Mouse (Mus musculus) limb, embryonic 10.5 days (tissue): ENCODE measurements around the gene Manbal. TPM values are rescaled to one million over a fixed set of nuclear protein-coding genes. Genes with fewer than 3 reads are reported as not detected.

Experiments
- DNase-seq: peaks from one replicate; pipeline ENCODE4 v3.0.0-alpha.2; 2017; ENCODE audit warnings: low spot score
- H3K27ac ChIP-seq: fragments of 300-500 bp; sonication (generic); 2 replicates; pipeline ENCODE4 v1.5.1; 2016; ENCODE audit warnings: mild to moderate bottlenecking
- H3K27me3 ChIP-seq: fragments of 300-500 bp; sonication (generic); 2 replicates; pipeline ENCODE4 v1.6.1; 2016; ENCODE audit warnings: low read depth, mild to moderate bottlenecking; ENCODE audit not compliant: poor library complexity, severe bottlenecking
- H3K36me3 ChIP-seq: fragments of 300-500 bp; sonication (generic); 2 replicates; pipeline ENCODE4 v1.6.1; 2016; ENCODE audit warnings: mild to moderate bottlenecking, moderate library complexity
- H3K4me1 ChIP-seq: fragments of 300-500 bp; sonication (generic); 2 replicates; pipeline ENCODE4 v1.6.1; 2016
- H3K4me3 ChIP-seq: fragments of 300-500 bp; sonication (generic); 2 replicates; pipeline ENCODE4 v1.5.1; 2016; ENCODE audit warnings: mild to moderate bottlenecking, moderate library complexity
- H3K9me3 ChIP-seq: fragments of 300-500 bp; sonication (generic); replicated peaks from 2 replicates; pipeline ENCODE4 v1.6.1; 2016; ENCODE audit warnings: mild to moderate bottlenecking
- WGBS: fragments of 180-500 bp; shearing (Covaris S2); methylation state at CpG from one replicate; pipeline ENCODE4 v1.1.7; 2016; 5-methylcytosine and 5-hydroxymethylcytosine counted together
- polyA plus RNA-seq: library from polyadenylated mRNA; unstranded; fragments of >200 nt; fragmentation: Nextera tagmentation; extraction: Ambion mirVana; gene quantifications from 2 replicates; pipeline ENCODE4 v1.2.1, GENCODE M21; 2016

The Manbal gene
- polyA plus RNA-seq, 1 experiment from 2014 or later, result 70.9 TPM

GRCm38 (mm10) chr2:157422854-157423705, 55.7 kb downstream of the Manbal start:
- peak overlapping the region; percentile 99 for H3K27ac ChIP-seq
- H3K9me3 ChIP-seq, result no peaks in the 10 kb centered on the region
- WGBS, result 35% methylated on average over 11 of the region's 11 CpGs
- peak; percentile 69 for DNase-seq
- H3K4me3 ChIP-seq, result peak overlapping the region; percentile 89
- no peaks in the 10 kb centered on the region for H3K27me3 ChIP-seq
- H3K4me1 ChIP-seq, result peaks cover 83% of the 10 kb centered on the region
- peaks cover 16% of the 10 kb centered on the region for H3K36me3 ChIP-seq

GRCm38 (mm10) chr2:157423706-157424125, 56.3 kb downstream of the Manbal start:
- peaks cover 22% of the 10 kb centered on the region for H3K36me3 ChIP-seq
- peaks cover 77% of the 10 kb centered on the region for H3K4me1 ChIP-seq

GRCm38 (mm10) chr2:157424126-157424903, 56.9 kb downstream of the Manbal start:
- H3K9me3 ChIP-seq, result no peaks in the 10 kb centered on the region
- no peaks in the 10 kb centered on the region for H3K27me3 ChIP-seq
- H3K36me3 ChIP-seq, result peaks cover 28% of the 10 kb centered on the region
- H3K4me3 ChIP-seq, result peak overlapping the region; percentile 89
- 1% methylated on average over 72 of the region's 98 CpGs for WGBS
- H3K27ac ChIP-seq, result peak overlapping the region; percentile 99
- DNase-seq, result peak; percentile 68
- peaks cover 73% of the 10 kb centered on the region for H3K4me1 ChIP-seq

More at GRCm38 (mm10) chr2:157423706-157424125, 56.3 kb downstream of the Manbal start:
- peak overlapping the region; percentile 89 for H3K4me3 ChIP-seq
- DNase-seq, result no peak
- WGBS, result 10% methylated on average over 21 of the region's 21 CpGs
- no peaks in the 10 kb centered on the region for H3K9me3 ChIP-seq
- H3K27me3 ChIP-seq, result no peaks in the 10 kb centered on the region
- H3K27ac ChIP-seq, result peak overlapping the region; percentile 99

- DNase-seq, result no peak
- H3K27ac ChIP-seq, result peak overlapping the region; percentile 99
- no peaks in the 10 kb centered on the region for H3K27me3 ChIP-seq
- WGBS, result 60% methylated on average over 16 of the region's 16 CpGs
- H3K9me3 ChIP-seq, result no peaks in the 10 kb centered on the region
- H3K4me3 ChIP-seq, result peak overlapping the region; percentile 89
- H3K36me3 ChIP-seq, result peaks cover 36% of the 10 kb centered on the region
- H3K4me1 ChIP-seq, result peaks cover 73% of the 10 kb centered on the region
Observed at GRCm38 (mm10) chr2:157424904-157425642, 57.7 kb downstream of the Manbal start.

GRCm38 (mm10) chr2:157425643-157425988, 58.2 kb downstream of the Manbal start:
- Histone ChIP-seq H3K9me3 (no peaks in the 10 kb centered on the region), H3K36me3 (peaks cover 41% of the 10 kb centered on the region), H3K4me1 (peaks cover 76% of the 10 kb centered on the region), H3K27me3 (no peaks in the 10 kb centered on the region), H3K27ac (peak overlapping the region; percentile 99; the same call in 1 of the 2 replicates), H3K4me3 (peak overlapping the region; percentile 89)
- WGBS, result 75% methylated on average over 6 of the region's 6 CpGs
- no peak for DNase-seq

DNA sequence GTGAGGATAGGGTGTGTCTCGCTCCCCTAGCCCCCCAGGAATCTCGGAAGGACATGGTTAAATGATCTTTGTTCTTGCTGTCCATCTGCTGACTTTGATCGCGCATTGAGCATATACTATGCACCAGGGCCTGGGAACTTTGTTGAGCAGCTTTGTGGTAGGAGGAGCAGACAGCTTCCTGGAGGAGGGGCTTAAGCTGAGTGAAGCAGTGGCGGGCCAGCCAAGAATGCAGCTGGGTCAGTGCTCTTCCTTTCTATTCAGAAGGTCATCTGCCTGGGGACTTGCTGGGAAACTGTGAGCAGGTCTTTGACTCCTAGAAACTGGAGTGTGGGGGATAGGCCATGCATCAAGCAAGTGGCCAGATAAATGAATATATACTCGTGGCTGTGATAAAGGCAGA, 58.8 kb downstream of the Manbal start:
- Histone ChIP-seq H3K36me3 (peaks cover 44% of the 10 kb centered on the region), H3K27ac (no peak overlapping the region; the same call in 1 of the 2 replicates), H3K4me3 (0 out of 2 replicates have a peak overlapping the region, but pooled peaks have one; percentile 3), H3K9me3 (no peaks in the 10 kb centered on the region), H3K4me1 (peaks cover 81% of the 10 kb centered on the region), H3K27me3 (no peaks in the 10 kb centered on the region)
- WGBS, result 80% methylated on average over 6 of the region's 6 CpGs
- DNase-seq, result no peak

GRCm38 (mm10) chr2:157427164-157427563, 59.8 kb downstream of the Manbal start:
- Histone ChIP-seq H3K4me3 (no peak overlapping the region), H3K36me3 (peaks cover 54% of the 10 kb centered on the region), H3K9me3 (no peaks in the 10 kb centered on the region), H3K27me3 (no peaks in the 10 kb centered on the region), H3K4me1 (peaks cover 87% of the 10 kb centered on the region), H3K27ac (no peak overlapping the region)
- WGBS, result 91% methylated on average over 5 of the region's 5 CpGs
- DNase-seq, result no peak

DNA sequence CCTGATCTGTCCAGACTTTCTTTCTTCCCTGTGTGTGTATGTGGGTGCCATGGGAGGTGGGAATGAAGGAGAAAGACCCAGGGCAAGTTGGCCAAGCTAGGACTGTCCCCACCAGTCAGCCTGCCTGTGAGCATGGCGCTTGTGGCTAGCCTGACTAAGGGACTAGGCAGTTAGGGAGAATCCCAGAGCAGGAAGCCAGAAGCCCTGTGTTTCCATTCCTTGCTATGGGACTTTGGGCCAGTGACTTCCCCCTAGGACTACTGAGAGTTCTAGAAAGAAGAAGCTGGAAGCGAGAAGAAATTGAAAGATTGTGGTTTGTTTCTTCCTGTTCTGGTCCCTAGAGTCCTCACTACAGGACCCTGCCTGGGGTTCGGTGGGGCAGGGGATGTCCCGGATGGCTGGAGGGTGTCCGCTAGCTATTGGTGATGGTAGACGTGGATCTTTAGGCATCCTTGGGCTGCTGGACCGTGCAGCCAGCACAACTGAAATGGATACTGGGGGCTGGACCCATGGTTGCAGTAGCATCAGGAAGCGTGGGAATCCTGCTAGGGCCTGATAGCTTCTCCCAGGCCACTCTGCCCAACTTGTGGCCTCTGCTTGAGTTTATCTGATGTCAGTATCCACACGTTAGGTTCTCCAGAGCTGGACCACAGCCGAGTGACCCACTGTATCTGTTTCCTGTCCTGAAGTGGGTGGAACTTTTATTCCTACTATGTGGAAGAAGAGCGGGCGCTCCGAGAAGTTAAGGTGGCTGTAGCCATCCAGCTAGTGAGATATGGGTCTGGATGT, 61.2 kb downstream of the Manbal start:
- Histone ChIP-seq H3K4me1 (peaks cover 84% of the 10 kb centered on the region), H3K27ac (no peak overlapping the region), H3K9me3 (no peaks in the 10 kb centered on the region), H3K4me3 (no peak overlapping the region), H3K36me3 (peaks cover 68% of the 10 kb centered on the region), H3K27me3 (no peaks in the 10 kb centered on the region)
- 88% methylated on average over 13 of the region's 13 CpGs for WGBS
- no peak for DNase-seq

- WGBS, result 85% methylated on average over 7 of the region's 7 CpGs
- no peaks in the 10 kb centered on the region for H3K27me3 ChIP-seq
- no peak overlapping the region for H3K27ac ChIP-seq
- no peak overlapping the region for H3K4me3 ChIP-seq
- DNase-seq, result no peak
- H3K4me1 ChIP-seq, result peaks cover 86% of the 10 kb centered on the region
- H3K36me3 ChIP-seq, result peaks cover 73% of the 10 kb centered on the region
- no peaks in the 10 kb centered on the region for H3K9me3 ChIP-seq
Observed at GRCm38 (mm10) chr2:157429735-157430134, 62.3 kb downstream of the Manbal start.

- Histone ChIP-seq H3K4me1 (peaks cover 86% of the 10 kb centered on the region), H3K27ac (peak overlapping the region; percentile 61; the same call in 1 of the 2 replicates), H3K9me3 (no peaks in the 10 kb centered on the region), H3K27me3 (no peaks in the 10 kb centered on the region), H3K4me3 (no peak overlapping the region), H3K36me3 (peaks cover 79% of the 10 kb centered on the region)
- 76% methylated on average over 4 of the region's 4 CpGs for WGBS
- no peak for DNase-seq
Observed at GRCm38 (mm10) chr2:157430667-157431429, 63.5 kb downstream of the Manbal start.

DNA sequence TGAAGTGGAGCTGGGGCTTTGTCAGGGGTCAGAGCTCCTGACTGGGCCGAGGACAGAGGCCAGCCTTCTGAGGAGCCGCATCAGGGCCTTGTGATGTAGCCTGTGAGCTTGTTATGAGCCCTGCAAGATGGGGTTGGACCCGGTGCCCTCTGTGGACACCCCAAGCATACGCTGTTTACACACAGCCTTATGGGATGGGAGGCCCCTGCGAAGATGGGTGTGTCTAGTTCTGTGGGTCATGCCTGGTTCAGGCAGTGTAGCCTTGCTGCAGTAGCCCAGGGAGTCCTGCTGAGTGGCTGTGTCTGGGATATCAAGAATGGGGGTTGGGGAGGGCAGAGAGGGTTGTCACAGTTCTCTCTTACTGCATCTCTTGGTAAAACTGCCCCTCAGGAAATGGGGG, 64.5 kb downstream of the Manbal start:
- DNase-seq, result no peak
- no peaks in the 10 kb centered on the region for H3K27me3 ChIP-seq
- H3K36me3 ChIP-seq, result peaks cover 82% of the 10 kb centered on the region
- 84% methylated on average over 5 of the region's 5 CpGs for WGBS
- no peaks in the 10 kb centered on the region for H3K9me3 ChIP-seq
- H3K4me3 ChIP-seq, result no peak overlapping the region
- H3K27ac ChIP-seq, result peak overlapping the region; percentile 61; the same call in 1 of the 2 replicates
- peaks cover 84% of the 10 kb centered on the region for H3K4me1 ChIP-seq
